Mouse (Mus musculus): ENCODE measurements around the gene Ifne.

GRCm38 (mm10) chr4:88867926-88868911 lies 11.8 kb downstream of the Ifne start:
- TF ChIP-seq CTCF (conservative IDR thresholded peaks at IDR 0.05 in 1 of 2, IDR thresholded peaks at IDR 0.05 in 1 of 2; ENCODE audit: low read depth in 2 of 2, low read length in 2 of 2) (no peak), IRF4 (IDR thresholded peaks at IDR 0.05; ENCODE audit: low read depth, low read length) (peak; percentile 40; the same call in 1 of the 2 replicates), POLR2A (IDR thresholded peaks at IDR 0.05; ENCODE audit: low read depth, low read length) (no peak; the same call in 1 of the 2 replicates), CHD1 (IDR thresholded peaks at IDR 0.05; ENCODE audit: low read depth, low read length) (no peak), KAT2A (IDR thresholded peaks at IDR 0.05; ENCODE audit: insufficient replicate concordance, low read length) (no peak), TCF12 (IDR thresholded peaks at IDR 0.05; ENCODE audit: low read depth, low read length) (peak; percentile 20; the same call in 1 of the 2 replicates), E2F4 (IDR thresholded peaks at IDR 0.05; ENCODE audit: insufficient replicate concordance, low read depth, low read length) (no peak), USF1 (IDR thresholded peaks at IDR 0.05; ENCODE audit: low read depth, low read length) (no peak)
